Mouse (Mus musculus): ENCODE results near the gene S100a5. TPM values are rescaled to one million over a fixed set of nuclear protein-coding genes. Genes with fewer than 3 reads are reported as not detected.

The S100a5 gene
- total RNA-seq, 2 experiments from 2014 or later, result not detected

DNA sequence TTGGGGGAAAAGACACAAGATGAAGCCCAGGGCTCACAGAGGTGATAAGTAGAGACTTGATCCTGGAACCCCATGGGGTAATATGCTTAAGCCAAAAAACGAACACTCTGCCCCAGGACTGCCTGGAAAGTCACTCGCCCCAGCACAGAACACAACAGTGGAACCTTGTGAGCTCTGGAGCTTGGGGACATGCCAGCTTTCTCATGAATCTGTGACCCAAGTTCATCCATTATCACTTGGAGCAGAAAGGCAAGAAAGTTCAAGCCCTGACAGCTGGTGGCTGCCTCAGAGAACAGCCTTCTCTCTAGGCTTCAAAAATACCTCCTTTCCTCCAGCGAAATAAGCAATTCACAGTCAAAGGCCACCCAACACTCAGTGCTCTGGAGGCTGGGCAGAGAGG lies 8.9 kb upstream of the S100a5 start:
- no peak for ATAC-seq (replicated peaks; ENCODE audit: poor library complexity)

GRCm38 (mm10) chr3:90600036-90600435 lies 8.3 kb upstream of the S100a5 start:
- ATAC-seq (replicated peaks; ENCODE audit: poor library complexity), result no peak

GRCm38 (mm10) chr3:90600458-90601195 lies 7.7 kb upstream of the S100a5 start:
- no peak for ATAC-seq (replicated peaks; ENCODE audit: poor library complexity)

GRCm38 (mm10) chr3:90601486-90602110 lies 6.7 kb upstream of the S100a5 start, which contains the start of gene Gm42674:
Gene Gm42674 (plus strand): TSS chr3:90601904.
- ATAC-seq (replicated peaks; ENCODE audit: poor library complexity), result no peak

DNA sequence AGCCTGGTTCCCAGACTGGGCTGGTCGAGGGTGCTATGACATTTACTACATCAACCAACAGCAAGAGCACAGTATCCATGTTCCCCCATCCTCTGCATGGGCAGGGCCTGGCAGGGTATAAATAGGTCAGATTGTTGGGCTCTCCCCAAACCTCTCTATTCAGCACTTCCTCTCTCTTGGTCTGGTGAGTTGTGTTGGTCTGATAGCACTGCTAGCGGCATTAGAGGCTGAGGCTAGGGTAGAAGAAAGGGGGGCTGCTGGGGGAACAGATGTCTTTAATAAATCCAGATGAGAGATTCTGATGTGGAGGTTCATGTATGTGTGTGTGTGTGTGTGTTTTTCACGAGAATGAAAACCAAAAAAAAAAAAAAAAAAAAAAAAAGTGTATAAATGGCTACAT lies 4.7 kb upstream of the S100a5 start, which contains the start of gene S100a4:
TSS of gene S100a4 (plus strand) at position 149 of the 400 bp plus-strand sequence.
- peak; percentile 81 for ATAC-seq (replicated peaks; ENCODE audit: poor library complexity)

DNA sequence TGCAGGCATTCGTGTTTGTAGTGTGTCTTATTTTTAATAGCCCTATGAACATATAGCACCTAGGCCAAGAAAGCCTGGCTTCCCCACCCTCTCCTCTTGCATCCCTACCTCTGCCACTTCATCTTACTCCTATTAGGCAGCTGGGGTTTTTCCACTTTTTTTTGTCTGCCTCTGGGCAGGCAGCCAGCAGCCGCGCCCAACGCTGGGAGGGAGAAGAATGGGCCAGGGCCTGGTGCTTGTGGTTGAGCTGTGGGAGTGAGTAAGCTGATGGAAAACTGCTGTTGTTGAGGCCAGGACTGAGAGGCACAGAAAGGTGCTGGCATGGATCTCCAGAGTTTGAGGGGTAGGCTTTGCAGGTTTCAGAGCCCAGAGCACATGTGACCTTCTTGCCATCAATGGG lies 3.9 kb upstream of the S100a5 start:
- ATAC-seq (replicated peaks; ENCODE audit: poor library complexity), result peak; percentile 67

GRCm38 (mm10) chr3:90605049-90605448 lies 3.3 kb upstream of the S100a5 start:
- peak; percentile 19; the same call in 1 of the 2 replicates for ATAC-seq (replicated peaks; ENCODE audit: poor library complexity)

GRCm38 (mm10) chr3:90605736-90606135 lies 2.6 kb upstream of the S100a5 start:
- ATAC-seq (replicated peaks; ENCODE audit: poor library complexity), result no peak

DNA sequence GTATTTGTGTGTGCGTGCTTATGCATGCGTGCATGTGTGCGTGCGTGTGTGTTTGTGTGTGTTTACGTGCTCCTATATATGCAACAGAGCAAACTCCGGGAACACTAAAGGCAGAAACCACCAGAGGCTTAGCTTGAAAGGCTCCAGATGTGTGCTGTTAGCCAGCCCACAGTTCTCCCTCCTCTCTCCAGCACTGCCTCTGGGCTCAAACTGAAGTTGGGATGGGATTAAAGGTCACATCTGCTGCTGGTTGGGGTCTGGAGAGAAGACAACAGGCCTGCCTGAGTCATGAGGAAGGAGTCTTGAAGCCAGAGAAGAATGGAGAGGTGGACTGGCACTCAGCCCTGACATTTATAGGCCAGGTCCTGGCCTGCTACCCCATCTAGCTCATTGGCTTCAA lies 2.1 kb upstream of the S100a5 start:
- no peak for ATAC-seq (replicated peaks; ENCODE audit: poor library complexity)

GRCm38 (mm10) chr3:90607361-90607760 lies 962 bp upstream of the S100a5 start:
- ATAC-seq (replicated peaks; ENCODE audit: poor library complexity), result no peak

DNA sequence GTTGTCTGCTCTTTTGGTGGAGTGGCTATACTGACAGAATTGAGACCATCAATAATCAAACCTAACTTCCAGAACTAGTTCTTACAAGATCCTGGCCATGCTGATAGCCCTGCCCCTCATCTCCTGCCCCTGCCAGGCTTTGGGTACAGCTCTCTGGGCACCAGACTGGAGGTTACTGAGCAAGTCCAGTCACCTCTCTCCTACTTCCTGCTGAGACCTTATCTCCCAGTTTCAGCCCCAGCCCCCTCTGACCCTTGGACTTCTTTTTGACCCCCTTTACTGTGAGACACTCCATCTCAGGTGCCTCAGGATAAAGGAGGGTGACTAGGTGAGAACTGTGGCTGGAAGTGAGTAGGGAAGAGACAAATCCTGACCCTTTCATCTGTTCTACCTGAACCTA lies 779 bp downstream of the S100a5 start:
- ATAC-seq (replicated peaks; ENCODE audit: poor library complexity), result no peak

- ATAC-seq (replicated peaks; ENCODE audit: poor library complexity), result no peak
Observed at GRCm38 (mm10) chr3:90611494-90611893, 3.2 kb downstream of the S100a5 start.

GRCm38 (mm10) chr3:90612061-90612460 lies 3.7 kb downstream of the S100a5 start:
- ATAC-seq (replicated peaks; ENCODE audit: poor library complexity), result peak; percentile 32; the same call in 1 of the 2 replicates

DNA sequence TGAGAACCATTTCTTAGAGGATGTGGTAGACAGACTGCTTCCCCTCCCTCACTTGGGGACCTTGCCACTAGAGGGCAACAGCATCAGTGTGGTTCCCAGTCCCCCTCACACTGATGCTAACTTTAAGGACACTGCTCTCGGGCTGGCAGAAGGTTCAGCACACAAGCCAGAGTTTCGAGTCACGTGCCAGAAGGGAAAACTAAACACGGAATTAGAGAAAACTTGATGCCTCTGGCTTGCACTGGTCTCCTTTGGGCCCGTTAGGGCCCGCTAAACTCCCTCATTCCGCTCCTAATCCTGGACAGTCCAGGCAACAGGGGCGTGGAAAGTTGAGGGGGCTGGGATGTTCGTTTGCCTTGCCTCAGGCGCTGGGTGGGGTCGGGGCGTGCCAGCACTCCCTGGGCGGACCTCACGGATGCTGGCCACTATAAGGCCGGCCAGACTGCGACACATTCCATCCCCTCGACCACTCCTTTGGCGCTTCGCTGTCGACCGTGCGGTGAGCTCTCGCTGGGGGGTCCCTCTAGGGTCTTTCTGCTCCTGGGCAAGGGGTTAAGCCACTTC lies 4.5 kb downstream of the S100a5 start, which contains the start of gene S100a6:
TSS of gene S100a6 (plus strand) at position 155 of the 564 bp plus-strand sequence.
- ATAC-seq (replicated peaks; ENCODE audit: poor library complexity), result peak; percentile 77

DNA sequence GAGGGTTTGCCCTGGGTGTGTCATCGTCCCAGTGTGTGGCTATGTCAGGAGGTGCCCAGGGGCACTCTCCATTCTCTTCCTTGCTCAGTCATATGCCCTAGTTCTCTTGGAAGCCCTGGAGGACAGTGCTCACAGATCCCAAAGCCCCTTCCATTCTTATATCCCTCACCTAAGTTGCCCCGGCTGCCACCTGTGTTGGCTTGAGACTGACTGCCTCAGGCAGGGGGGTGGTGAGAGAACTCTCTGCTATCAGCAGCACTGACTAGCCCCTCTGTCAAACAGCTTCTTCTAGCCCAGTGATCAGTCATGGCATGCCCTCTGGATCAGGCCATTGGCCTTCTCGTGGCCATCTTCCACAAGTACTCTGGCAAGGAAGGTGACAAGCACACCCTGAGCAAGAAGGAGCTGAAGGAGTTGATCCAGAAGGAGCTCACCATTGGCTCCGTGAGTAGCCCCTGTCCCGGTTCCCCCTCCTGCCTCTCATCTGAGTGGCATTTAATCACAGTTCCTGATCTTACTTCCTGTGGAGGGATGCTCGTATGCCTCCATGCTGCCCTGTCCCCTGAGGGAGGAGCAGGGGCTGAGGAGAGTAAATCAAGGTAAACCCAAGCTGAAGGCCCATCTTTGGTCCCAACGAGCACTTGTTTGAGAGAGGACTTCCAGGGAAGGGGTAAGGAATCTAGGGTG lies 5.3 kb downstream of the S100a5 start:
- no peak for ATAC-seq (replicated peaks; ENCODE audit: poor library complexity)

DNA sequence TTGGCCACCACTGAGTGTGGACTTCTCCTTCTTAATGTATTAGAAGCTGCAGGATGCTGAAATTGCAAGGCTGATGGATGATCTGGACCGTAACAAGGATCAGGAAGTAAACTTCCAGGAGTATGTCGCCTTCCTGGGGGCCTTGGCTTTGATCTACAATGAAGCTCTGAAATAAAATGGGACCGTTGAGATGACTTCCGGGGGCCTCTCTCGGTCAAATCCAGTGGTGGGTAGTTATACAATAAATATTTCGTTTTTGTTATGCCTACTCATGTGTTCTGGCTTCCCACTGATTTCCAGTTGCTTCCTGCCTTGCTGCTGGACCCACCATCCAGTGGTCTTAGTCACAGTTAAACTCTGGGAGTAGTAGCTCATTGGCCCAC lies 5.8 kb downstream of the S100a5 start:
- no peak for ATAC-seq (replicated peaks; ENCODE audit: poor library complexity)

DNA sequence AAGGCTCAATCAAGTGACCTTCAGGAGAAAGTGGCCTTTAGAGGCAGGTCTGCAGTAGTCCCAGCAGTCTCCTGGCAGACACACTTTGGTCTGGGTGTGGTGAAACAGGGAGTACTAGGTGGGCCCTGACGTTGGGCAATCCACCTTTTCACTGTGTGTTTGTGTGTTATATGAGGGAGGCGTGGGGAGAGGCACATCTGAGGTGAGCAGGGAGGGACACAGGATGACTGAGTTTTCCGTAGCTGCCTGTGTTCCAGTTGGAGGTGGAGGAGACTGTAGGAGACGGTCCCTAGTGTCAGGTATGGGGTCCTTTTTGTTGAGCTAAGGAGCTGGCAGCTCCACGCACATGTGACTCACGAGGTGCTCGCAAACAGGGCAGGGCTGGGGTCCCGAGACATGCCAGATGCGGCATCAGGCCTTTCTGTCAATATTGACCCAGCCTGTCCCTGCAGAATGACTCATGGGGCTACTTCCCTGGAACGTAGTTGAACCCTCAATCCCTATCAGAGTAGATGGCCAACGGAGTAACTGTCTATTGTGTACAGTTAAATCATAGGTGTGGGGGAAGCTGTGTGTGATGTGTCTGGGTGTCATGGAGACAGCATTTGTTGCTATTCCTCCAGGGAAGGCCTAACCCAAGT lies 6.4 kb downstream of the S100a5 start:
- no peak for ATAC-seq (replicated peaks; ENCODE audit: poor library complexity)

DNA sequence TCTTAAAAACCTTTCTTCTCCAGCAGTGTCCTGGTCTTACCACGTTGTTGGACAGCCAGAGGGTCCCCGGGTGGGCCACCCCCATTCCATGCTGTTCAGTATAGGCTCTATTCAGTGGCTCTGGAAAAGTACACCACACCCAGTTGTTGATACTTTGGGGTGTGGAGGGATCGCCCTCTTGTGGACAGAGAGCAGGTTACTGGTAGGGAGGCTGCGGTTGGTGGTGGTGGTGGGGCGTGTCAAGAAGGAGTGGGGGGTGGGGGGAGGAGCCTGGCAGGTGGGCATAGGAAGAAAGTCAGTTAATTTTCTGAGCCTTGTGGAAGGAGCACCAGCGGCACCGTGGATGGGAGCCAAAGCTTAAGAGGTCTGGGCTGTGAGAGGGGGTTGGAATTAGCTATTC lies 7.1 kb downstream of the S100a5 start:
- ATAC-seq (replicated peaks; ENCODE audit: poor library complexity), result peak; percentile 84

DNA sequence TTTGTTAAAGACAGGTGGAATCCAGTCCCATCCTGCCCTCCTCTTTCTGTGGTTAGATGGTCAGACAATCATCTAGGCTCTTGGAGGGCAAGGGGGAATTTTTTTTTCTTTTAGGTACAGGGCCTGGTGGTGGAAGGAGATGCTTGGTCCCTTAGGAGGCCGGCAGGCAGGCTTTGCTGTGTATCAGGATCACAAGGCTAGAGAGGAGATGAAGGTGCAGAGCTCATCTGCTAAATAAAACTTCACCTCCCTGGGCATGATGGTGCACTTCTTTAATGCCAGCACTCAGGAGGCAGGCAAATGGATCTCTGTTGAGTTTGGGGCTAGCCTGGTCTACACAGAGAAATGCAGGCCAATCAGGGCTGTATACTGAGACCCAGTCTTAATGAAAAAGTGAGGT lies 7.6 kb downstream of the S100a5 start:
- no peak for ATAC-seq (replicated peaks; ENCODE audit: poor library complexity)

- peak; percentile 46; the same call in 1 of the 2 replicates for ATAC-seq (replicated peaks; ENCODE audit: poor library complexity)
Observed at GRCm38 (mm10) chr3:90617586-90617985, 9.3 kb downstream of the S100a5 start.

DNA sequence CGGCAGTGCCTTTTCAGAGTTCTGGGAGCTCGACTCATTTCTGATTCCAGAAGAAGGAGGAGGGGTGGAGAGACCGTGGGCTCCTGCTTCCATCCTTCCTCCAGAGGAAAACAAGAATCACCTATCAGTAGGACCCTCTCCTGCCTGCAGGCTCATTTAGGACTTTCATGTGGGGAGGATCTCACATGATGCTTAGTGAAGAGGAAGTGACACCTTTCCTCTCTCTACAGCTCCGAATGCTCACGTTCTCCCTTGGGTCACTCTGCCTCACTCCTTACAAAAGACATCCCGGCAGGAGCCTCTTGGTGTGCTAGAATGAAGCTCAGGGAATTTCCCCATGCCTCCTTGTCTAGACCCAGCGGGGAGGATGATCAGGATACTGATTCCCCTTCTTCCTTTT lies 13.2 kb downstream of the S100a5 start:
- 0 out of 2 replicates have a peak, but pooled peaks have one; percentile 31 for ATAC-seq (replicated peaks; ENCODE audit: poor library complexity)
